Mouse (Mus musculus): ENCODE measurements around the gene Imp3. TPM values are rescaled to one million over a fixed set of nuclear protein-coding genes. Genes with fewer than 3 reads are reported as not detected.

Gene Imp3
- polyA plus RNA-seq, 1 experiment from 2014 or later: 68.7 TPM

DNA sequence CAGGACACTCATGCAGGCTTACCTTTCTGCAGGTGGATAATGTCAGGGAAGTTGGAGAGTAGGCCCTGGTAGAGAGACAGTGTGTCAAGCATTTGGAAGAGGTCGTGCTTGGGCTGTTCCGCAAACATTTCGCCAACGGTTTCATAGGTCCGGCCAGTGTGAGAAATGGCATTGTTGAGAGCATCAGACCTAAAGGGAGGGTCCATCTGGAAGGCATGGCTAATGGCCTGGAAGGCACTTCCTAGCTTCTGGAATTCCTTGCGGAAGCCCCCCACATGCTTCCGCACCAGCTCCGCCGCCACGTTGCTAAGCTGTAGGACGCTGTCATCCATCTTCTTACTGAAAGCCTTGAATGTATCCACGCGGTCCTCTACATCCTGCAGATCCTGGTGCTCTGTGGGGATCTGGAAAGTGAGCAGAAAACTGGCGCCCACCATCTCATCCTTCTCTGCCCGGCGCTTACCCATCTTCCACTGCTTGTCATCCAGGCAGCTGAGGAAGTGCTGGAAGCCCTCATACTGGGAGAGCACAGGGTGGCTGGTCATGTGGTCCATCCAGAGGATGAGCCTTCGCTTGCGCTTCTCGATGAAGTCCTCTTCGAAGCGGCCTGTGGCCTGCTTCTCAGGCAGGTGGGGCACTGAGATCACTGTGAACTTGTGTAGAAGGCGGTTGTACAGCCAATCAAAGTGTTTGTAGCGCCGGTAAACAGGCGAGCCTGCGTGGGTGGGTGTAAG is 11.8 kb upstream of the Imp3 start:
- Histone ChIP-seq H3K27ac (ENCODE audit: low read length) (peak overlapping the region; percentile 85), H3K9ac (ENCODE audit: low read length) (peak overlapping the region; percentile 70), H3K36me3 (ENCODE audit: control insufficient read depth, insufficient read depth) (peaks cover 11% of the 10 kb centered on the region), H3K4me2 (ENCODE audit: low read depth, low read length) (peak overlapping the region; percentile 72), H3K27me3 (ENCODE audit: control insufficient read depth, insufficient read depth, low read length) (no peaks in the 10 kb centered on the region; the same call in 1 of the 2 replicates), H3K4me3 (ENCODE audit: low read length) (peak overlapping the region; percentile 46), H3K4me1 (ENCODE audit: control insufficient read depth, insufficient read depth, low read length) (peaks cover 44% of the 10 kb centered on the region), H3K9me3 (replicated peaks; ENCODE audit: control insufficient read depth, low read length) (peaks cover 6% of the 10 kb centered on the region; the same call in 1 of the 2 replicates)
- no peak for ATAC-seq (replicated peaks; ENCODE audit: extremely low read depth, insufficient read depth, low FRiP score)
- 69% methylated on average over 26 of the region's 26 CpGs for WGBS

DNA sequence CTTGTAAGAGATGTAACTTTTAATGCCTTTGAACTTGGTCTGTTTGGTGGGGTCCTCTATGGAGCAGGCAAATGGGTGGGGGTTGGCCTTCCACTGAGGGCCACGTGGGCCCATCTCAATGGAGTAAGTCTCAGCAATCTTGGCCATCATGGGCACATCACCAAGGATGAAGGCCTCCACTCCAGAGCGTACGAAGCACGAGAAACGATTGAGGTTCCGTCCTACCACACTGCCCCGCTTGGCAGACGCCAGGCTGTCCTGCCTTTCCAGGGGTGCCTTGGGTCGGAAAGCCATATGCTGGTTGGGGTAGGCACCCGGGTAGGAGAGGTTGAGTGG is 11.3 kb upstream of the Imp3 start:
- ATAC-seq (replicated peaks; ENCODE audit: extremely low read depth, insufficient read depth, low FRiP score): no peak
- H3K9me3 ChIP-seq (replicated peaks; ENCODE audit: control insufficient read depth, low read length): peaks cover 6% of the 10 kb centered on the region; the same call in 1 of the 2 replicates
- no peaks in the 10 kb centered on the region; the same call in 1 of the 2 replicates for H3K27me3 ChIP-seq (ENCODE audit: control insufficient read depth, insufficient read depth, low read length)
- peaks cover 11% of the 10 kb centered on the region for H3K36me3 ChIP-seq (ENCODE audit: control insufficient read depth, insufficient read depth)
- H3K27ac ChIP-seq (ENCODE audit: low read length): no peak overlapping the region
- peaks cover 44% of the 10 kb centered on the region for H3K4me1 ChIP-seq (ENCODE audit: control insufficient read depth, insufficient read depth, low read length)
- WGBS: 95% methylated on average over 10 of the region's 10 CpGs
- H3K4me3 ChIP-seq (ENCODE audit: low read length): 0 out of 2 replicates have a peak overlapping the region, but pooled peaks have one; percentile 60
- peak overlapping the region; percentile 38; the same call in 1 of the 2 replicates for H3K9ac ChIP-seq (ENCODE audit: low read length)
- H3K4me2 ChIP-seq (ENCODE audit: low read depth, low read length): peak overlapping the region; percentile 72

DNA sequence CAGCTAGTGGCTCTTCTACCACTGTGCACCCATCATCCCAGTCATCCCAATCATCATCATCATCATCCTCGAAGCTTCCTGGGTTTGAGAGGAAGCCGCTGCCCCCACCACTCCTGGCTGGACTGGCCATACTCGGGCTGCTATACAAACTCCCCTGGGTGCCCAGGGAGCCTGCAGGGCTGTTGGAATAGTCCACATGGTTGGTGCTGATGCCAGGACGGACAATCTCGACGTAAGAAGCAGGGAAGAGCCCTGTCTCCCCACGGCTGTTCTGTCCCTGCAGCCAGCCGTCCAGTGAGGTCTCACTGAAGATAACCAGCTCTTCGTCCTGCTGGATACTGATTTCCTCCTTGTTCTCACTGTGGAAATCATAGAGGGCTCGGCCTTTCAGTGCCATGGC is 10.9 kb upstream of the Imp3 start:
- Histone ChIP-seq H3K9ac (ENCODE audit: low read length) (peak overlapping the region; percentile 38; the same call in 1 of the 2 replicates), H3K9me3 (replicated peaks; ENCODE audit: control insufficient read depth, low read length) (peaks cover 6% of the 10 kb centered on the region; the same call in 1 of the 2 replicates), H3K4me2 (ENCODE audit: low read depth, low read length) (peak overlapping the region; percentile 72), H3K36me3 (ENCODE audit: control insufficient read depth, insufficient read depth) (peaks cover 10% of the 10 kb centered on the region), H3K4me1 (ENCODE audit: control insufficient read depth, insufficient read depth, low read length) (peaks cover 44% of the 10 kb centered on the region), H3K27ac (ENCODE audit: low read length) (no peak overlapping the region), H3K4me3 (ENCODE audit: low read length) (peak overlapping the region; percentile 60), H3K27me3 (ENCODE audit: control insufficient read depth, insufficient read depth, low read length) (no peaks in the 10 kb centered on the region; the same call in 1 of the 2 replicates)
- no peak for ATAC-seq (replicated peaks; ENCODE audit: extremely low read depth, insufficient read depth, low FRiP score)
- WGBS: 61% methylated on average over 10 of the region's 10 CpGs

DNA sequence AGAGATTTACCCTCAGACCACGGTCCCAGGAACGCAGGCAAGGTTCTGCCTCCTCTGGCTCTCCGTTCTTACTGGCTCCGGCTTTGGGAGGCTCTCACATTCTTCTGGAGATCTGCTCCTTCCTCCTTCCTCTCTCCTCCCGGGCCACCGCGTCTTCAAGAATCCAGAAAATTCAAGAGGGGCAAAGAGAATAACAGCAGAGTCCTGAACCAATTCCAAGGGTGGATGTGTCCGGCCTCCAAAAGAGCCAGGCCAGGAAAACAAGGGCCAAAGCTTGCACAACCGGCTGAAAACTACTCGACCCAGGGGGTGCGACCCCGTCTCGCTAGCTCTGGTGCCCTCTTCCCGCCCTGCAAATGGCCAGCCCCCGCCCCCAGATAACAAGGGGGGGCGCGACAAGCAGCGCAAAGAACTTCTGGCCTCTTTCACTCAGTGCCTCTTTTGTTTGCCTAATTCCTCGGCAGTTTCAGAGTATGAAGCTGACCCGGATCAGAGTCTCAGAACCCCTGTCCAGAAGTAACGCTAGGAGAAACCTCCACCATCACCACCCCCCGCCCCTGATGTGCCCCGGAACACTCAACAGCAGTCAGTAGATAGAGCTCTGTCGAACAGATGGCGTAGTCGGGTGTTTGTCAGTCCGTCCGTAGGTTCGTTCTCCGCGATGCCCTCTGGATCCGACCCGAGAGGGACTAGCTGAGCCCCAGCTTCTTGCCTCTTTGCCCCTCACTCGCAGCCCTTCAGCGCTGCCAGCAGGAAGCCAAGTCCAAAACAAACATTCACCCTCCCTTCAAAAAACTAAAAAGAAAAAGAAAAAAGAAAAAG is 9.9 kb upstream of the Imp3 start:
- Histone ChIP-seq H3K4me1 (ENCODE audit: control insufficient read depth, insufficient read depth, low read length) (peaks cover 43% of the 10 kb centered on the region), H3K9ac (ENCODE audit: low read length) (peak overlapping the region; percentile 80), H3K4me2 (ENCODE audit: low read depth, low read length) (peak overlapping the region; percentile 72), H3K27ac (ENCODE audit: low read length) (peak overlapping the region; percentile 88), H3K9me3 (replicated peaks; ENCODE audit: control insufficient read depth, low read length) (no peaks in the 10 kb centered on the region), H3K4me3 (ENCODE audit: low read length) (peak overlapping the region; percentile 60), H3K36me3 (ENCODE audit: control insufficient read depth, insufficient read depth) (no peaks in the 10 kb centered on the region), H3K27me3 (ENCODE audit: control insufficient read depth, insufficient read depth, low read length) (no peaks in the 10 kb centered on the region; the same call in 1 of the 2 replicates)
- under 1% methylated on average over 35 of the region's 35 CpGs for WGBS
- ATAC-seq (replicated peaks; ENCODE audit: extremely low read depth, insufficient read depth, low FRiP score): no peak

DNA sequence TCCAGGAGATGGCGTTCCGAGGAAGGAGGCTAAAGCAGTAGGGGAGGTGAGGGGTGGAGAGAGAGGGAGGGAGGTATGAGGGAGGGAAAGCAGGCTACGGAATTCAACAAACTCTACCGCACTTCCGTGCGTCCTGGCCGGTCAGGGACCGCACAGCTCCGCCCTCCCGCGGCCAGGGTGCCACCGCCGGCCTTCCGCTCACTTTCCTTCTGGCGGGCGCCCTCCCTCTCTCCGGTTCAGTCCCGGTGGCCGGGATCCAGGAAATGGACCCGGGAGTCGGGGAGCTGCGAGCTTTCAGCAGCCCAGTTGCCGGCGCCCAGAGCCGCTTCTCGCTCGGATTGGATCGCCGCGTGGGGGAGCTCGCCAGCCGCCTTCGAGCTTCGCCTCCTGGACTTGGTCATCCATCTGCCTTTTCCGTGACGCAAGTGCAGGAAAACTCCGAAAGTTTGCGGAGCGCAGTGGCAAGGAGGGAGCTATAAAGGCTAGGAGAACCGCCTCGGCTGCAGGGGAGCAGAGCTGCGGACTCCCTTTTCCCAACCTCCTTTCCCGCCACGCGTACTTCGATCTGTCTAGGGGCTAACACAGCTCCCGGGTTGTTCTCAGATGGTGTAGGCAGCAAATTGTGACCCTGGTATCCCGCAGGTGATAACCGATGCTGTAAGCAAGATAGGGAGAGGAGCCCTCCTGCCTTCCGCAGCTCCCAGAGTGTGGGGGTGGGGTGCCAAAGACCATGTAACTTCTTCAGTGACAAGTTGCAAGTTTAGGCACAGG is 9.0 kb upstream of the Imp3 start, which contains the start of gene Snx33:
Snx33 (minus strand) TSS at position 331 of the 771 bp plus-strand sequence.
- Histone ChIP-seq H3K27ac (ENCODE audit: low read length) (peak within 1 kb of the TSS; percentile 88), H3K4me3 (ENCODE audit: low read length) (peak within 1 kb of the TSS; percentile 60), H3K4me1 (ENCODE audit: control insufficient read depth, insufficient read depth, low read length) (peaks cover 36% of the 10 kb centered on the region), H3K36me3 (ENCODE audit: control insufficient read depth, insufficient read depth) (no peaks in the 10 kb centered on the region), H3K9ac (ENCODE audit: low read length) (peak within 1 kb of the TSS; percentile 80), H3K4me2 (ENCODE audit: low read depth, low read length) (peak within 1 kb of the TSS; percentile 72), H3K27me3 (ENCODE audit: control insufficient read depth, insufficient read depth, low read length) (no peaks in the 10 kb centered on the region; the same call in 1 of the 2 replicates), H3K9me3 (replicated peaks; ENCODE audit: control insufficient read depth, low read length) (no peaks in the 10 kb centered on the region)
- under 1% methylated on average over 50 of the region's 50 CpGs for WGBS
- peak; percentile 68 for ATAC-seq (replicated peaks; ENCODE audit: extremely low read depth, insufficient read depth, low FRiP score)

DNA sequence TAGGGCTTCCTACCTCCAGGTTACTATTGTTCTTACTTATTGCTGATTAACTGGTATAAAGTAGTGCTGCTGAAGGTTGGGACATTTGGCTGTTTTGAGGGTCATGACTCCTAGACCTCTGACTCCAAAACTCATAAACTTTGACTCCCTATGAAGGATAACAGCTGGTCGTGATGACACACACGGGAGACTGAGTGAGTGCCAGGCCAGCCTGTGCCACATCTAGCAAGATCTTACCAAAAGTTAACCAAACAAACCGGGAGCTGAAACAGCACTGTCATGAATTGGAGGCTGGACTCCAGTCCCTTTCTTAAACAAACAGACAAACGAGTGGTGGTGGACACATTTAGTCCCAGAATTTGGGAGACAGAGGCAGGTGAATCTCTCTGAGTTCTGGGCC is 7.8 kb upstream of the Imp3 start:
- H3K4me3 ChIP-seq (ENCODE audit: low read length): no peak overlapping the region
- WGBS: 52% methylated on average over 4 of the region's 4 CpGs
- no peak overlapping the region for H3K9ac ChIP-seq (ENCODE audit: low read length)
- peaks cover 24% of the 10 kb centered on the region for H3K4me1 ChIP-seq (ENCODE audit: control insufficient read depth, insufficient read depth, low read length)
- H3K27me3 ChIP-seq (ENCODE audit: control insufficient read depth, insufficient read depth, low read length): no peaks in the 10 kb centered on the region; the same call in 1 of the 2 replicates
- H3K9me3 ChIP-seq (replicated peaks; ENCODE audit: control insufficient read depth, low read length): no peaks in the 10 kb centered on the region
- H3K4me2 ChIP-seq (ENCODE audit: low read depth, low read length): no peak overlapping the region
- H3K36me3 ChIP-seq (ENCODE audit: control insufficient read depth, insufficient read depth): no peaks in the 10 kb centered on the region
- no peak overlapping the region for H3K27ac ChIP-seq (ENCODE audit: low read length)
- no peak for ATAC-seq (replicated peaks; ENCODE audit: extremely low read depth, insufficient read depth, low FRiP score)

DNA sequence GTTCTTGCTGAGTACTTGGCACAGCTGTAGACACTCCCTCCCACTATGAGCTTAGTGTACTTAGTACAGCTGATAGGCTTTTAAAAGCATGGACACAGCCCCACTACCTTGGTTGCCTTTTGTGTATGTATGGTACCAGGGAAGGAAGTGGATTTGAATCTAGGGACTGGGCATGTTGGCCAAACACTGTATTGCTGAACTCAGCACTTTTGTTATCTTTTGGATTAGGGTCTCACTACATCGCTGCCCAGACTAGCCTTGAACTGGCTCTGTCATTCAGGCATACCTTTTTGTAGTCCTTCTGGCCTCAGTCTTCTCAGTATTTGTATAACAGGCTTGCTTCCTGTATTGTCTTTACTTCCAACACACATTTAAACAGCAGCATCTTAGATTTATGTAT is 6.7 kb upstream of the Imp3 start:
- no peak overlapping the region for H3K4me3 ChIP-seq (ENCODE audit: low read length)
- no peak overlapping the region for H3K9ac ChIP-seq (ENCODE audit: low read length)
- ATAC-seq (replicated peaks; ENCODE audit: extremely low read depth, insufficient read depth, low FRiP score): no peak
- H3K4me2 ChIP-seq (ENCODE audit: low read depth, low read length): no peak overlapping the region
- H3K4me1 ChIP-seq (ENCODE audit: control insufficient read depth, insufficient read depth, low read length): peaks cover 19% of the 10 kb centered on the region
- H3K9me3 ChIP-seq (replicated peaks; ENCODE audit: control insufficient read depth, low read length): no peaks in the 10 kb centered on the region
- 52% methylated on average over 1 of the region's 1 CpGs for WGBS
- no peak overlapping the region for H3K27ac ChIP-seq (ENCODE audit: low read length)
- H3K36me3 ChIP-seq (ENCODE audit: control insufficient read depth, insufficient read depth): no peaks in the 10 kb centered on the region
- no peaks in the 10 kb centered on the region; the same call in 1 of the 2 replicates for H3K27me3 ChIP-seq (ENCODE audit: control insufficient read depth, insufficient read depth, low read length)

DNA sequence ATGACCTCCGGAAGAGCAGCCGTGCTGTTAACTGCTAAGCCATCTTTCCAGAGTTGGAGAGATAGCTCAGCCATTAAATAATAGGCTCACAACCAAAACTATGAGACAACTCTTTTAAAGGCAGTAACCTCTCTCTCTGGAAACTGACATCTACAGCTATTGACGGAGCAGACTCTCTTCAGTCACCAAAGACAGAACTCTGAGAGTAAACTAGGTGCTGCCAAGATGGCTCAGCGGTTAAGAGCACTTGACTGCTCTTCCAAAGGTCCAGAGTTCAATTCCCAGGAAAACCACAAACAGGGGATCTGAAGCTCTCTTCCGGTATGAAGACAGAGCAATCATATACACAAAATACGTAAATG is 433 bp upstream of the Imp3 start:
- Histone ChIP-seq H3K4me2 (ENCODE audit: low read depth, low read length) (peak overlapping the region; percentile 77), H3K9ac (ENCODE audit: low read length) (peak overlapping the region; percentile 67; the same call in 1 of the 2 replicates), H3K27me3 (ENCODE audit: control insufficient read depth, insufficient read depth, low read length) (no peaks in the 10 kb centered on the region), H3K36me3 (ENCODE audit: control insufficient read depth, insufficient read depth) (no peaks in the 10 kb centered on the region), H3K4me3 (ENCODE audit: low read length) (peak overlapping the region; percentile 91), H3K4me1 (ENCODE audit: control insufficient read depth, insufficient read depth, low read length) (peaks cover 9% of the 10 kb centered on the region), H3K9me3 (replicated peaks; ENCODE audit: control insufficient read depth, low read length) (no peaks in the 10 kb centered on the region), H3K27ac (ENCODE audit: low read length) (peak overlapping the region; percentile 67)
- no peak for ATAC-seq (replicated peaks; ENCODE audit: extremely low read depth, insufficient read depth, low FRiP score)
- 13% methylated on average over 6 of the region's 6 CpGs for WGBS

Measured in heart, embryonic 16.5 days (tissue).